Mouse (Mus musculus) gastrocnemius, postnatal 25 days (tissue): ENCODE measurements around the gene Gm20509. TPM values are rescaled to one million over a fixed set of nuclear protein-coding genes. Genes with fewer than 3 reads are reported as not detected.

Source experiments
- total RNA-seq, 2 experiments: library from RNA; stranded (reverse); gene quantifications; 1 replicate in 1 of 2; 2 replicates in 1 of 2; pipeline ENCODE4 v1.2.3; 2021

Gene Gm20509
- total RNA-seq, 2 experiments from 2014 or later = not detected

Other genes with a start within 250 kb of the Gm20509 start
- gene Pygo1, start 176.8 kb upstream of the Gm20509 start, total RNA-seq = 1 to 10 TPM; 6.9 to 8.3 TPM
- under 1 TPM; 0.49 to 0.78 TPM for gene Dyx1c1, start 143.7 kb upstream of the Gm20509 start, total RNA-seq
- not detected for gene Gm44503, start 143.6 kb upstream of the Gm20509 start, total RNA-seq
- 1 to 10 TPM; 7.0 to 9.4 TPM for gene Ccpg1os, start 117.1 kb upstream of the Gm20509 start, total RNA-seq
- 10 to 100 TPM; 53.9 to 59.0 TPM for gene Ccpg1, start 117.0 kb upstream of the Gm20509 start, total RNA-seq
- gene Pigb, start 62.1 kb upstream of the Gm20509 start, total RNA-seq = 1 to 10 TPM; 3.7 to 3.9 TPM
- 1 to 10 TPM; 1.9 to 2.5 TPM for gene Rab27a, start 57.6 kb upstream of the Gm20509 start, total RNA-seq
- not detected for gene Khdc3, start 634 bp upstream of the Gm20509 start, total RNA-seq
- gene Rsl24d1, start 11.0 kb downstream of the Gm20509 start, total RNA-seq = 10 to 100 TPM; 39.7 to 43.8 TPM